Mouse (Mus musculus): Measurements from ENCODE around the gene Suz12. TPM values are rescaled to one million over a fixed set of nuclear protein-coding genes. Genes with fewer than 3 reads are reported as not detected.

Suz12 gene
- polyA plus RNA-seq, 1 experiment from 2014 or later: 10.5 TPM

DNA sequence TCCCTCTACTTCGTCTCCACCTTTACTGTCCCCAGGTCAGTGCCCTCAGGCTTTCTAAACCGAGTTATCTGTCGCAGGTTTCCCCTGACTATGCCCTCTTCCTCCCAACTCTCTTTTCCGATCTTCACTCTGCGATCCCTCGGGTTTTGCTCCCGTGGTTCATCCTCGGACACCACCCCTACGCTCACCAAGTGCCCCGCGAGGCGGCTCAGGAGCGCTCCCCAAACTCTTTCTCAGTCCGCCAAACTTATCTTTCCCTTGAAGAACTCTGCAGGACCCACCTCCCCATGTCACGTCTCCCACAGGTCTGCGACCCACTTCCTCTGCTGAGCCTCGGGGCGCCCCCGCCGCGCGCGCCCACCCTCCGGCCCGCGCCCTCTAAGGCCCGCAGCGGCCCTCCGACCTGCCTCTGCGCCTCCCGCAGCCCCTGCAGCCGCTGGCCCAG, 87.5 kb downstream of the Suz12 start:
- no peaks in the 10 kb centered on the region for H3K27me3 ChIP-seq
- ATAC-seq (ENCODE audit: low FRiP score, low read depth): peak; percentile 73; the same call in 1 of the 2 replicates

GRCm38 (mm10) chr11:80080826-80081728, 88.2 kb downstream of the Suz12 start, which contains the start of gene Crlf3:
Gene Crlf3, minus strand, starts transcription at chr11:80080991.
- ATAC-seq (ENCODE audit: low FRiP score, low read depth): peak; percentile 94

More for the DNA sequence above, 87.5 kb downstream of the Suz12 start:
- H3K4me3 ChIP-seq: peak overlapping the region; percentile 67
- H3K4me2 ChIP-seq: peak overlapping the region; percentile 67
- no peaks in the 10 kb centered on the region for H3K9me3 ChIP-seq
- under 1% methylated on average over 30 of the region's 32 CpGs for WGBS
- H3K4me1 ChIP-seq (replicated peaks): peaks cover 16% of the 10 kb centered on the region
- peak overlapping the region; percentile 77 for H3K27ac ChIP-seq (replicated peaks)
- H3K36me3 ChIP-seq: no peaks in the 10 kb centered on the region
- peak overlapping the region; percentile 67 for H3K9ac ChIP-seq

GRCm38 (mm10) chr11:80081786-80082319, 88.9 kb downstream of the Suz12 start:
- H3K4me1 ChIP-seq (replicated peaks): peaks cover 16% of the 10 kb centered on the region
- no peaks in the 10 kb centered on the region for H3K27me3 ChIP-seq
- 90% methylated on average over 7 of the region's 7 CpGs for WGBS
- 0 out of 2 replicates have a peak overlapping the region, but pooled peaks have one; percentile 67 for H3K4me2 ChIP-seq
- H3K9me3 ChIP-seq: no peaks in the 10 kb centered on the region
- no peak for ATAC-seq (ENCODE audit: low FRiP score, low read depth)
- no peak overlapping the region for H3K9ac ChIP-seq
- H3K4me3 ChIP-seq: no peak overlapping the region
- H3K36me3 ChIP-seq: no peaks in the 10 kb centered on the region
- no peak overlapping the region for H3K27ac ChIP-seq (replicated peaks)

More at GRCm38 (mm10) chr11:80080826-80081728, 88.2 kb downstream of the Suz12 start, which contains the start of gene Crlf3:
- H3K27me3 ChIP-seq: no peaks in the 10 kb centered on the region
- WGBS: 6% methylated on average over 55 of the region's 55 CpGs
- no peaks in the 10 kb centered on the region for H3K36me3 ChIP-seq
- H3K4me1 ChIP-seq (replicated peaks): peaks cover 16% of the 10 kb centered on the region
- H3K9me3 ChIP-seq: no peaks in the 10 kb centered on the region
- H3K4me3 ChIP-seq: peak within 1 kb of the TSS; percentile 67
- H3K4me2 ChIP-seq: peak within 1 kb of the TSS; percentile 67
- peak within 1 kb of the TSS; percentile 77 for H3K27ac ChIP-seq (replicated peaks)
- H3K9ac ChIP-seq: peak within 1 kb of the TSS; percentile 67

Other genes starting within 250 kb of the Suz12 start
- 37.0 and 37.1 TPM in 2 replicates for gene Utp6, start 30.7 kb upstream of the Suz12 start, polyA plus RNA-seq (2015; fragmentation: Nextera tagmentation; extraction: Ambion mirVana)
- gene Crlf3, start 87.9 kb downstream of the Suz12 start, polyA plus RNA-seq (2015; fragmentation: Nextera tagmentation; extraction: Ambion mirVana): 12.3 and 13.3 TPM in 2 replicates
- 4.6 and 4.9 TPM in 2 replicates for gene Atad5, start 96.3 kb downstream of the Suz12 start, polyA plus RNA-seq (2015; fragmentation: Nextera tagmentation; extraction: Ambion mirVana)
- 19.4 and 24.4 TPM in 2 replicates for gene Tefm, start 149.1 kb downstream of the Suz12 start, polyA plus RNA-seq (2015; fragmentation: Nextera tagmentation; extraction: Ambion mirVana)
- 4.1 TPM in 2 replicates for gene Adap2, start 161.0 kb downstream of the Suz12 start, polyA plus RNA-seq (2015; fragmentation: Nextera tagmentation; extraction: Ambion mirVana)
- gene Rnf135, start 190.7 kb downstream of the Suz12 start, polyA plus RNA-seq (2015; fragmentation: Nextera tagmentation; extraction: Ambion mirVana): 3.3 and 3.9 TPM in 2 replicates
- 67.4 and 72.7 TPM in 2 replicates for gene Rhot1, start 215.9 kb downstream of the Suz12 start, polyA plus RNA-seq (2015; fragmentation: Nextera tagmentation; extraction: Ambion mirVana)